Mouse (Mus musculus) CH12F3 (cell line): ENCODE results near the gene Lrrc4.

ENCODE experiments used
- in situ Hi-C: fragments of 300-500 bp; cut with MboI; formaldehyde crosslinking; loops from 2 replicates; pipeline ENCODE4 v1.14.3; 2020; ENCODE audit warnings: low sequenced_read_pairs

Gene Lrrc4

DNA sequence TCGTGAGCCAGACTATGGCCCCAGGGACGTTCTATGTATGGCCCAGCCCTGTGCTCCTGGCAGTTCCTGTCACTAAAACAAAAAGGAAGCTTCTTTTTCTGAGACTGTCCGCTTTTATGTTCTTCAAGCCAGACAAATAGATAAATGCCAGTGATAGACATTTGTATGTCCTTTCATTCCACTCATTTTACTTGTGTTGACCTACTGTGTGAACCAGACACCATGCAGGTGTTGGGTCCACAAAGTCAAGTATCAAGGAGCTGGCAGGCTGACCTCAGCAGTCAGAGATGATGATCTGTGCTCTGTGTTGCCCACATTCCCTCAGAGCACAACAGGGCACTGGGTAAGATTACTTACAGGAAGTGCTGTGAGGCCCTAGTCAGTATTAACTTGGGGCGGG, 25.2 kb upstream of the Lrrc4 start:
- in situ Hi-C loops = no loop called here

GRCm38 (mm10) chr6:28855442-28855841, 23.9 kb upstream of the Lrrc4 start:
- in situ Hi-C loops = no loop called here

DNA sequence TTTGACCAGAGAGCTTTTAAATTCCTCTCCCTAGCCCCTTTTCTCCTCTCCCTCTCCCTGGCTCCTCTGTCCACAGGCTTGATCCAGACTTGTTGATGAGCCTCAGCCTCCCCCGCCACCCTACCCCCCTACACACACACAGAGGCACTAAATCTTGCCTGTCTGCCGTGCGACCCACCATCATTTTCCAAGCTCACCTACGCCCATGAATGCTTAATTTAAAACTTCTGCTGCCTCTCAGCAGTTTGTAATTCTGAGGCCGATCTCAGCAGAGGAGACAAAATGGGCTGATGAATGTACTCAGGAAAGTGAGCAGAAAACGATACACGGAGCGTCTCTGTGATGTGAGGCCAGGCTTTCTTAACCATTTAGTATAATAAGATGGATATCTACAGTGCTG, 23.1 kb upstream of the Lrrc4 start:
- in situ Hi-C loops = no loop called here

- in situ Hi-C loops = no loop called here
These were observed 22.1 kb upstream of the Lrrc4 start for GRCm38 (mm10) chr6:28853654-28854053.

GRCm38 (mm10) chr6:28853164-28853563, 21.6 kb upstream of the Lrrc4 start:
- in situ Hi-C loops = no loop called here

- in situ Hi-C loops = no loop called here
These were observed 20.8 kb upstream of the Lrrc4 start for GRCm38 (mm10) chr6:28852342-28852741.

DNA sequence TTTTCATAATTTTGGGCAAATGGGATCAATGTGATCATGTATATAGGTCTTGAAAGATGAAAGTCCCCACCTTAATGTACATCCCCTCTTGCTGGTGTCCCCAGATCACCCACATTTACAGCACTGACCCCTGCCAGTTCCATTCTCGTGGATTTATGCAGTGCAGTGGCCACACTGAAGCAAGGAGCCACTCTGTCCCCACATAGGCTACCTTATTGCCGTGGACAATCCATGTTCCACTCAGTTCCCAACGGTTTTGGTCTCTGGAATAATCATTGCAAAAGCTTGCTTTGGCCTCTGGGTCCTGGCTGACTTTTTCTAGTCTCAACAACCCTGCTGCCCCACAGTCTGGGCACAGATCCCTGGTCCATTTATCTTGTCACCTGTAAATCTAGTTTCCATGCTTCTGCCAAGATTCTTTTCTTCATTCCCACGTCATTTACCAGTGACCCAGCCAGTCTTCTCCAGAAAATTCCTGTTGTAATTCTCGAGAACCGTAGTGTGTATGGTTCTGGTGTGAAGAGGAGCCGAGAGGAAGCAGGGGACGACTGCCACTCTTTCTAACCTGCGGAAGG, 18.9 kb upstream of the Lrrc4 start:
- in situ Hi-C loops = no loop called here

- in situ Hi-C loops = no loop called here
These were observed 17.8 kb upstream of the Lrrc4 start for GRCm38 (mm10) chr6:28849317-28849716.

DNA sequence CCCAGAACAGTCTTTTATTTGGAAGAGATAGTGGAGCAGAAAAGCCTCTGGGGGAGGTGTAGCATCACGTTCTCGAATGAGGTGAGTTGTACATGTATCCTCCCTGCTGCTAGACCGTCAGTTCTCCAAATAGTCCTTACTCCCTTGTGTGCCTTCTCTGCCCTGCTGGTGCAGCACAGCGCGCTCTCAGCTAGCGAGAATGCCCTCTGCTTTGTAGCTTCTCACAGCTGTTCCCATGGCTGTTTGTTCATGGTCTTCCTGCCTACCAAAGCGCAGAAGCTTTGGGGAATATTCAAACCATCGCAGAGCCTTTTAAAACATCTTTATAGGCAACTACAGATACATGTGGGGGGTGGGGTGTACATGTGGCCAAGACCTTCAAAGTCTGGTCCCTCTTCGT, 17.3 kb upstream of the Lrrc4 start:
- in situ Hi-C loops = no loop called here

DNA sequence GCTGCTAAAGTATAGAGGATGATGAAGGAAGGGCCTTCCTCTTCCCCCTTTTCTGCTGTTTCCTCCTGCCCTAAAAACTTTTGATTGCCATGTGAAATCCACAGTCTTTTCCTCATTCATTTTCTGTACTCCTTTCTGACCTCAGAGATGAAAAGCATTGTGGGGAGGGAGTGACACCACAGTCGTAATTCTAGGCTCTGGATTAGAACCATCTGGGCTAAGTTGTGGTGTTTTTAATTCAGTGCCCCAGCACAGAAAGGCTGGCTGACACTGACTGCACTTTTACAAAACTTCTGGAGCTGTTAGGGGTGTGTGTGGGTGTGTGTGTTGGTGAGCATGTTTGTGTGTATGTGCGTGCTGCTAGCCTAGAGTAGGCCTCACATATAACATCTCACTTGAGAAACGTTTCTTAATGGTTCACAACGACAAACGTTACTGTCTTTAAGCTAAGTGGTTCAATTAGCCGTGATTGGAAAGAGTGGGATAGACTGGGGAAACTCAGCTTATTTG, 16.8 kb upstream of the Lrrc4 start:
- in situ Hi-C loops = no loop called here

DNA sequence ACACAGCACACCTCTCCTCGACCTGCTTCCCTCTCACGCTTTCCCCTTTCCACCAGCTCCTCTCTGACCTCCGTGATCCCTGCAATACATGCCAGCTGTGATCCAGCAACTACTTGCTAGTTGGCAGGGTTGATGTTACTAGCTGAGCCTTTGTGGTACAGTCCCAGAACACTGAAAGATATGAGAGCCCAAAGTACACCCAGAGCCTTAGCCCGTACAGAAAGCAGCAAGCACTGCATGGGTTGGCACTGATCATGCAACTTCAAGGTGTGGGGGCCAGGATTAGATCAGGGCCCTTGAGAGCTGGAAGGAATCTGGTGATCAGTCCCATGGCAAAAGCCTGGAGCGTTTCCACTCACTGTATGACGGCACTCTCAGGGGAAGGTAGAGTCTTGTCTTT, 16.1 kb upstream of the Lrrc4 start:
- in situ Hi-C loops = no loop called here

- in situ Hi-C loops = no loop called here
These were observed 14.1 kb upstream of the Lrrc4 start for GRCm38 (mm10) chr6:28845610-28846009.

- in situ Hi-C loops = no loop called here
These were observed 11.1 kb upstream of the Lrrc4 start for GRCm38 (mm10) chr6:28842375-28843276.

GRCm38 (mm10) chr6:28841569-28841968, 10.0 kb upstream of the Lrrc4 start:
- in situ Hi-C loops = no loop called here

DNA sequence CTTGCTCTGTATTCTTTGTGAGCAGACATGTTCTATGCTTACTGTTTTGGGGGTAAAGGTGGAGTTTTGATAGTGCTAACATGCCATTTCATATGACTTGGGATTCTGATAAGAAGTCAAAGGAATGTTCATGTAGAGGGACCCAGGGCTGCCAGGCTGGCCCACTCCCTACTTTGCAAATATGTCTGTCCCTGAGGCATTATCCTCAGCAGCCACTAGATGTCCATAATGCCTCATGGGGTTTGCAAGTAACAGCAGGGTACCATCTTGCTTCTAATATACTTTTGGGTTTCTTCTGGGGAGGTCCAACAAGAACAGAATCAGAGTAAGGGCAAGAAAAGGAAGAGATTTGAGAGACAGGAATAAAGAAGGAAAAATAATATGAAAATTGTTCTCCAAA, 5.1 kb upstream of the Lrrc4 start:
- in situ Hi-C loops = no loop called here

DNA sequence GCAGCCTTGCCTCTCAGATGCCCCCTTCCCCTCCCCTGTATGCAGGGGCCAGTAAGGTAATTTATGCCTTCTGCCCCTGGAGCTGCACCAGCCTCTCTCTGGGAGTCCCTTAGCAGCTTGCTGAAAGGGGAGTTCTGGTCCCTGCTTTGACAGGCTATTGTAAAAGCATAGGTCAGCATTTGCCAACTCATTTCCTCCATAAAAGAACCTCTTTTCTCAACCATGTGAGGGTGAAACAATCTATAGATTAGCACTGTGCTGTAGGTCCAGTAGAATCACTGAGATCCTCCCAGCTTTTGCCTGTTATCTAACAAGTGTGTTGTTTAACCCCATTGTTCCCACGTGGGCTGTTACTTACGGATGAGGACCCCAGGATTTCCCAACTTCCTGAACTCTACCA, 2.5 kb upstream of the Lrrc4 start:
- in situ Hi-C loops = no loop called here

DNA sequence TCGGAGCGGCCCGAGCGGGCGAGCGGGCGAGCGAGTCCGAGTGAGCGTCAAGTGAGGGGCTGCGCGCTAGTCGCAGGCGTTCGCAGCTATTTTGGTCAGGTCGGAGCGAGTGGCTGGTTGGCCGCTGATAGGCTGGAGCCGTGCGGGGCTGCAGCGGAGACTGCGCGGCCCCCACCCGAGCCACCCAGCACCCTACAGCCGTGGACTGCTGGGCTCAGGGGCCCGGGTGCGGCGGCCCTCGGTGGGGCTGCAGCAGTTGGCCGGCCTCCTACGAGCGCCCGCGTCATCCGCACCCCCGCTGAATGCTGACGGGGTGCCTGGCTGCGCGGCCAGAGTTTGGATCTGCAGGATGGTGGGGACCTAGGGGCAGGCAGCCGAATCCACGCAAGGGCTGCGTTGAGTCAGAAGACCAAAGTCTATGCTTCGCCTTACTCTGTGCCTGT, 1.9 kb upstream of the Lrrc4 start:
- in situ Hi-C loops = no loop called here

- in situ Hi-C loops = no loop called here
These were observed 1.3 kb upstream of the Lrrc4 start for GRCm38 (mm10) chr6:28832751-28833291.

GRCm38 (mm10) chr6:28831854-28832750, 555 bp upstream of the Lrrc4 start:
- in situ Hi-C loops = no loop called here

- in situ Hi-C loops = no loop called here
These were observed 1.2 kb downstream of the Lrrc4 start for GRCm38 (mm10) chr6:28830306-28830705.

GRCm38 (mm10) chr6:28828593-28828992, 3.0 kb downstream of the Lrrc4 start:
- in situ Hi-C loops = no loop called here
